Mouse (Mus musculus) erythroblast, embryonic 14.5 days (primary cell): Measurements from ENCODE around the gene Them7.

ENCODE experiments used
- GATA1 ChIP-seq: IDR thresholded peaks from 2 replicates; pipeline ENCODE4 v1.6.1; 2012; ENCODE audit warnings: low read length, inconsistent platforms, mixed read lengths
- TAL1 ChIP-seq: IDR thresholded peaks from 3 replicates; pipeline ENCODE4 v1.6.1; 2012; ENCODE audit warnings: low read length, inconsistent platforms, mixed read lengths

GRCm38 (mm10) chr2:105396066-105396465 lies 171.9 kb downstream of the Them7 start:
- no peak for TF ChIP-seq GATA1
- TF ChIP-seq TAL1: no peak
